In genomic region chr11:6894911-6895785, GRCm38 (mm10) we compare ENCODE assay signal across 11 mouse cellular contexts. TPM values are rescaled to one million over a fixed set of nuclear protein-coding genes. Genes with fewer than 3 reads are reported as not detected.
DNase-seq lines count a peak whose midpoint lies in the region; ATAC-seq and TF ChIP-seq lines count a peak whose summit lies in the region.
"Had no signal": no experiment of that assay in that cellular context is flagged by ENCODE, and none has a peak within 500 bp of the region (broad histone marks: within the 10 kb centered on the region; RNA-seq: fewer than 3 reads in every experiment).

No protein-coding gene starts in this region.

- no peak for TF ChIP-seq CTCF in liver, postnatal 0 days (IDR thresholded peaks at IDR 0.05; ENCODE audit: low read depth)

- TF ChIP-seq EP300 in liver, postnatal 0 days (IDR thresholded peaks at IDR 0.05; ENCODE audit: low read depth) = no peak

- ATAC-seq in liver, embryonic 15.5 days (ENCODE audit: insufficient read depth) = 0 out of 2 replicates have a peak, but pooled peaks have one; percentile 42
- peak; percentile 84 for ATAC-seq in intestine, embryonic 16.5 days
- ATAC-seq in liver, postnatal 0 days = peak; percentile 49; the same call in 1 of the 2 replicates

- DNase-seq in liver = no peak
- peak; percentile 77 to 80 for DNase-seq in cerebellum, adult 18-20 months
- no peak for DNase-seq in liver, postnatal 0 days
- DNase-seq in layer of hippocampus, adult 11-12 months (ENCODE audit: low spot score) = no peak
- no peak for DNase-seq in left cerebral cortex, postnatal 36 days (ENCODE audit: low spot score in 2 of 2)
- no peak for DNase-seq in ovary, postnatal 10 days (ENCODE audit: low spot score)
- DNase-seq: right cerebral cortex, postnatal 4 days had no signal

- no peaks in the 10 kb centered on the region for H3K4me1 ChIP-seq in liver, embryonic 15.5 days (replicated peaks)
- H3K4me1 ChIP-seq in intestine, embryonic 16.5 days (ENCODE audit: control insufficient read depth, insufficient read depth, low read length) = peaks cover 10% of the 10 kb centered on the region; the same call in 1 of the 2 replicates
- 0 out of 2 replicates have a peak, but pooled peaks cover 5% of the 10 kb centered on the region for H3K4me1 ChIP-seq in liver, postnatal 0 days (ENCODE audit: insufficient read depth)
- H3K4me1 ChIP-seq: heart, embryonic 13.5 days had no signal

- intact Hi-C loops in left cerebral cortex, postnatal 36 days (cut with DNase I) = no loop called here

- no peak overlapping the region for H3K27ac ChIP-seq in liver, embryonic 15.5 days (replicated peaks)
- H3K27ac ChIP-seq in intestine, embryonic 16.5 days (ENCODE audit: low read length) = no peak overlapping the region
- H3K27ac ChIP-seq in liver, postnatal 0 days (ENCODE audit: low read depth) = no peak overlapping the region
- H3K27ac ChIP-seq: heart, embryonic 13.5 days had no signal

- 37% methylated on average over 7 of the region's 7 CpGs for WGBS in liver, embryonic 15.5 days (ENCODE audit: insufficient replicate concordance)
- WGBS in intestine, embryonic 16.5 days = 28% methylated on average over 7 of the region's 7 CpGs
- 42% methylated on average over 7 of the region's 7 CpGs for WGBS in liver, postnatal 0 days (ENCODE audit: insufficient replicate concordance)

- no peak overlapping the region for H3K4me2 ChIP-seq in liver, embryonic 15.5 days
- no peak overlapping the region for H3K4me2 ChIP-seq in intestine, embryonic 16.5 days (ENCODE audit: low read depth, low read length)
- 0 out of 2 replicates have a peak overlapping the region, but pooled peaks have one; percentile 0 for H3K4me2 ChIP-seq in liver, postnatal 0 days (ENCODE audit: low read depth, low read length)
- H3K4me2 ChIP-seq: heart, embryonic 13.5 days had no signal

- no peaks in the 10 kb centered on the region for H3K9me3 ChIP-seq in liver, embryonic 15.5 days (replicated peaks)
- H3K9me3 ChIP-seq in intestine, embryonic 16.5 days (ENCODE audit: control insufficient read depth, low read length) = no peaks in the 10 kb centered on the region
- H3K9me3 ChIP-seq in liver, postnatal 0 days (ENCODE audit: low read length) = no peaks in the 10 kb centered on the region
- H3K9me3 ChIP-seq: heart, embryonic 13.5 days had no signal

- no peak overlapping the region for H3K4me3 ChIP-seq in liver, embryonic 15.5 days (replicated peaks)
- H3K4me3 ChIP-seq in intestine, embryonic 16.5 days (ENCODE audit: low read length) = no peak overlapping the region
- no peak overlapping the region for H3K4me3 ChIP-seq in liver, postnatal 0 days (ENCODE audit: low read depth, low read length)
- H3K4me3 ChIP-seq: heart, embryonic 13.5 days had no signal

- H3K9ac ChIP-seq in liver, embryonic 15.5 days = no peak overlapping the region
- H3K9ac ChIP-seq in intestine, embryonic 16.5 days (ENCODE audit: low read depth, low read length) = no peak overlapping the region
- H3K9ac ChIP-seq in liver, postnatal 0 days (replicated peaks) = no peak overlapping the region
- H3K9ac ChIP-seq: heart, embryonic 13.5 days had no signal

- H3K36me3 ChIP-seq in liver, embryonic 15.5 days (replicated peaks) = no peaks in the 10 kb centered on the region
- H3K36me3 ChIP-seq in intestine, embryonic 16.5 days (ENCODE audit: control insufficient read depth, insufficient read depth, low read length) = no peaks in the 10 kb centered on the region
- no peaks in the 10 kb centered on the region for H3K36me3 ChIP-seq in liver, postnatal 0 days (replicated peaks; ENCODE audit: insufficient read depth, low read length)
- H3K36me3 ChIP-seq: heart, embryonic 13.5 days had no signal

- H3K27me3 ChIP-seq in liver, embryonic 15.5 days = no peaks in the 10 kb centered on the region
- no peaks in the 10 kb centered on the region for H3K27me3 ChIP-seq in intestine, embryonic 16.5 days (replicated peaks; ENCODE audit: control insufficient read depth, insufficient read depth, low read length)
- H3K27me3 ChIP-seq in liver, postnatal 0 days (ENCODE audit: insufficient read depth, low read length) = no peaks in the 10 kb centered on the region
- H3K27me3 ChIP-seq: heart, embryonic 13.5 days had no signal

RNA-seq across cellular contexts. Expression of gene Gm11983, which starts 57.7 kb away (rescaled TPM):
- polyA plus RNA-seq in liver, embryonic 15.5 days (2015; fragmentation: Nextera tagmentation; extraction: Ambion mirVana) = not detected in 2 replicates
- polyA plus RNA-seq in intestine, embryonic 16.5 days (2015; fragmentation: Nextera tagmentation; extraction: Ambion mirVana) = not detected in 2 replicates
- polyA plus RNA-seq in liver, postnatal 0 days (2015; fragmentation: Nextera tagmentation; extraction: Ambion mirVana) = not detected in 2 replicates
- total RNA-seq in left cerebral cortex, postnatal 36 days (2021) = not detected
- total RNA-seq: layer of hippocampus, postnatal 25 days had no signal
- polyA plus RNA-seq: heart, embryonic 13.5 days had no signal

Comparison
In these comparisons a context has a peak if more than half of its experiments do, and no peak if none do; other contexts are left out.
1. DNase-seq: peak in cerebellum, adult 18-20 months (2 of 2); none in liver (single experiment), liver, postnatal 0 days (single experiment), layer of hippocampus, adult 11-12 months (single experiment), left cerebral cortex, postnatal 36 days (0 of 2) and ovary, postnatal 10 days (single experiment).
2. Peak in every context shown above with its lines, with median percentiles within 50 percentile points of each other: ATAC-seq.